Mouse (Mus musculus) T-helper 2 cell (primary cell): Measurements from ENCODE around the gene Sh2b3.

Experiments
- in situ Hi-C: fragments of 300-600 bp; cut with MboI, MseI; formaldehyde crosslinking; loops from one replicate; pipeline ENCODE4 v1.15.1; 2025; ENCODE audit warnings: high pct_unique_total_duplicates

The Sh2b3 gene

DNA sequence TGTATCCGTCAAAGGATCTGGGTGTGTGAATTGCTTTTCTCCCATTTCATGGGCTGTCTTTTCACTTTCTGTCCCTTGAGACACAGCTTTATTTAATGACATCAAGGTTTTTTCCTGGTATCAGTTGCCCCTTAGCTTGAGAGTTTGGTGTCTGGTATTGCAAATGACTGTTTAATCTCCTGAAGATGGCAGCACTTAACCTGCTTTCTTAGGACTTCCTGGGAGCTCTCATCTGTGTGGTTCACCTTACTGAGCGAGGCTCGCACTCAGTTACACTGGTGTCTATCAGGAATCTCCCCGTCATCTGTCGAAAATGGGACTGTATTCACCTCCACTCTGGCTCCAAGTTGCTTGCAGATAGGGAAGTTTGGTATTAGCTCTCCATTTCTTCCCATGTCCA, 46.4 kb downstream of the Sh2b3 start:
- in situ Hi-C loops: no loop called here

DNA sequence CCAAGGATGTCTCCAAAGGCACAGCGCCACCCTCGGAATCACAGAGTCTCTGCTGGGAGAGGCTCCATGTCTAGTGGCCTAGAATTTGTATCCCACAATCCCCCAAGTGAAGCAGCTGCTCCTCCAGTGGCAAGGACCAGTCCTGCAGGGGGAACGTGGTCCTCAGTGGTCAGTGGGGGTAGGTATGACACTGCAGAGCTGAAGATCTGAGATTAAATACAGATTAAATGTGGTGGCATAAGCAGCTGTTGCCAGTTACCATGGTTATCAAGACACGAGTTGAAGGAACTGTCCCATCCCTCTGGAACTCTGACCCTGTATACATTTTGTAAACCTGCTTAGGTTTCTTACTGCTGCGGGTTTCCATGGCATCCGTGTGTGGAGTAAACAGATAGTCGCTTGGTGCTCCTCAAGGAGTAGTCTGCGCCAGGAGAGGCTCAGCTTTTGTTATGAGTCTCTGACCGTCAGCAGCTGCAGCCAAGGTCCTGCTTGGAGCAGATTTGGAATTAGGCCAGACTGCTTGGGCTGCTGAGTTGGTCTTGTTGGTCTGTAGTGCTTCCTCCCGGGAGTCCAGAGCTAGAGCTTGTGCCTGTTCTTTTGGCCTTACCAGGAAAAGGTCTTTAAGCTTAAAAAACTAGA, 53.5 kb downstream of the Sh2b3 start:
- in situ Hi-C loops: no loop called here

DNA sequence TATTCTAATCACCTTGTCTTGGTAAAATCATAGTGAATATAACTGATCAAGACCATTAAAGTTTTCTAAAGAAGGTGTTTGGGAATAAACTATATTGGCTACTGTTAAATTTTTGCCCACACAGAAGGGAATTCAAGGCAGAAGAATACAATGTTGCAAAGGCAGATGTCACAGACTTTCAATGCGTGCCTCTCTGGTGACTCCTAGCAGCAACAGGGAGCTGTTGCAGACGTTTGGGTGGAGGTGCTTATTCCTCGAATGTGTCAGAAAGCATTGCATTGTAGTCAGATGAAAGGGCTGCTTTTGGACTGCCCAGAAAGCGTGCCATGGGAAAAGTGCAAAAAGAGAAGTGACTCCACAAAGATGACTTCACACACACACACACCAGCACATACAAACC, 55.0 kb downstream of the Sh2b3 start:
- in situ Hi-C loops: no loop called here

DNA sequence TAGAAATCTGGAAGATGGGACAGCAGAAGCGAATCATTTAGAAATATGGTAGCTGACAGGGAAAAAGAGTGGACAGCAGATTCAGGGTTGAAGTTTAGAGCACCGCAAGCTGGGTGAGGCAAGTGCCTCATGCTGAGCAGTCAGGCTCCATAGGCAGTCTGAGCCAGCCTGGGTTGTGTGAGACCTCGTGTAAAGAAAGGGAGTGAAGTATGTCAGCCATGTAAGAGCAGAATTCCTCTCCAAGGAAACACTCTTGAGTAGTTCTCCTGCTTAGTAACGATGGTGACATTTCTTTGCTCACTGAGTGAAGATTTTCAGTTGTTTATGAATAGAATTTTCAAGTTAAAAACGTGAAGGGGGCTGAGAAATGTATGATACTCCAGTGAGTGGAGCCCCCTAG, 57.3 kb downstream of the Sh2b3 start:
- in situ Hi-C loops: no loop called here

DNA sequence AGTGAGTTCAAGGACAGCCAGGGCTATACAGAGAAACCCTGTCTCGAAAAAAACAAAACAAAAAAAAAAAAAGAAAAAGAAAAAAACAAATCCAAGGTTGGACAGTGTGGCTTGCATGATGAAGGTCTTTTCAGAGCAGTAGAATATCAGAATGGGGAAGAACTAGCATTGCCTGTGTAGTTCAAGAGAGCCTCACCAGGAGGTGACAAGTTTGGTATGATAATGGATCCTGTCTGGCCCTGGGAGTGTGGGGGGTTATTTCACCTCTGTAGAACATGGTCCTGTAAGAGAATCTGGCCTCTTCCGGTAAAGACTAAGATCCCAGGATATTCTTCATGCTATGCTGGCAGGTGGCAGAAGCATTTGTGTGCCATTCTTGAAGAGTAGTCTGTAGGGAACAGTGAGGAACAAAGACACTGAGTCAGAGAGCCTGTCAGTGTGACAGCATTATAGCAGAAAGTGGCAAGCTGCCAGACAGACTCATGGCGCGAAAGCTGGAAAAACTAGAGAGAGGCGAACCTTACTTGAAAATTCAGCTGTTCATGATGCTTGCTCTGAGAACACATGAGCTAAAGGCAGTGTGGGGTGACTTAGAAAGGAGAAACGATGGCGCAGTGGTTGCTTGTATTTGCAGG, 58.8 kb downstream of the Sh2b3 start:
- in situ Hi-C loops: no loop called here

DNA sequence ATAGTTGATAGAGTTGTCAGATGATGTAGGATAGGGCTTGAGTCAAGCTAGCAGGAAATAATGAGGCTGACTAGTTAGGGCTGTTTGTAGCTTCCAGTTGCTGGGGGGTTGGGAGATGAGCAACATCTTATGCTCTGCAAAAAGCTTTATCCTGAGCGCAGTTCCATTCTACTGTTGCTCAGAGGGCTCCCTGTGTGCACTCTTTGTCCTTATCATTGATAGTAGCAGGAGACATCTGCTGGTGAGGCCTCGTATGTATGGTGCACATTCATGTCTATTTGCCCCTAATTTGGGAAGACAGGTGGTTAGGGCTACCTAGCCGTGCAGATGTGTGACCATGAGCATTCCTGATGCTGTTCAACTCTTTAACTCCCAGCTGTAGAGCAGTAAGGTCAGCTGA, 65.8 kb downstream of the Sh2b3 start:
- in situ Hi-C loops: no loop called here

DNA sequence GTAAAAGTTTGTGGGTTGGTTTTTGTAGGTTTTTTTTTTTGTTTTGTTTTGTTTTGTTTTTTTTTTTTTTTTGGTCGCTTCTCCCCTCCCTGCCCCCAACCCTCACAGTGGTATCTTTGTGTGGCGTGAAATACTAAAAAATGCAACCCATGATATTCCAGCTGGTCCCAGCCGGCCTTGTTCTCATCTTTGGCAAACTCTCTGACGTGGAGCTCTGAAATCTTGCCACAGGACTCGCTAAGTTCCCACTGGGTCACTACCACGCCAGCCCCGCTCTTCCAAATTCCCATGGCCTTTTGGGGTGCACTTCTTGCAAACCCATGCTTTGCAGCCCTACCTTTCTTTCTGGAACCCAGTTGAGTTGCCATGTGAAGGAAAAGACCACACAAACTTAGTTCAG, 67.6 kb downstream of the Sh2b3 start:
- in situ Hi-C loops: no loop called here

DNA sequence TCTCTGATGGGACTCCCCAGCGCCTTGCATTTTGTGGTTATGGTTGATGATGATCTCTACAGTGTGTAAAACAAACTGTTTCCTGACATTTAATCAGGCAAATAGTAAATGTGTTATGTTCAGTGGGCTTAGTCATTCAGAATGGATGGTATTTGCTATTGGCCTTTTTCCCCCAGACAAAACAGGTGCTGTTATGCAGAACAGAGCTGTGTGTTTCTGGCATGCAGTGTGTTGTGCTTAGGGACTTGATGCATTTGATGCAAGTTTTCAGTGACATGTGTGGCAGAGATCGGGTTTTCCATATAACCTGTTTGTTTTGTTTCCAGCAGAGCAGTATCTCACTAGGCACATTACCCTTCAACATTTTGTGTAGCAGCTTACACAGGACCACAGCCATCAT, 69.9 kb downstream of the Sh2b3 start:
- in situ Hi-C loops: no loop called here

DNA sequence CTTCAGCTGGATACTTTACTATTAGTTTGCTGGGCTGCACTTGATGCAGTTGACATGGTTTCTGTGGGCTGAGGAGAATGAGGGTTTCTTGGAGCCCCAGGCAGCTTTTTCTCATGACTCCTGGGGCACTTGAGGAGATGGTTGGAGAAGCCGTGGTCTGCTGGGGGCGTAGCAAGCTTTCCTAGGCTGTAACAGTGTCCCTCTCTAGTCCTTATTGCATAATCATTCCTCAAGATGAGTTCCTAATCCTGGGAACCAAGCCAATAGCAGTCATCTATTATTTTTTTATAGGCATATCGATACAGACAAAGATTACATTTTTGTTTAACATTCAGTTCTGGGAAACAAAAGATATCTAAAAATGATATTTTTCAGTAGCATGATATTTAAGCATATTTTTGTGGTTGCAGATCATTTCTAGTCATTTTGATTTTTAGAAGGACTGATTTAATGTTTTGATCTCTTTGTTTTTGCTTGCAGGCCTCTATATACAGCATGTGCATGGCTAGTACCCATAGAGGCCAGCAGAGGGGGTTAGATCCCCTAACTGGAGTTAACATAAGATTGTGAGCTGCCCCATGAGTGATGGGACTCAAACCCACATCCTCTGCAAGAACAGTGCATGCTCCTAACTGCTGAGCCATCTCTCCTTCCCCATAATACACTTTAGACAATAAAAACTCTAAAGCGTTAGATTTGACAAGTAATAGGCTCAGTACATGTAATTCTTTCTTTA, 71.2 kb downstream of the Sh2b3 start:
- in situ Hi-C loops: no loop called here
